Mouse (Mus musculus): ENCODE measurements around the gene Grxcr1.

DNA sequence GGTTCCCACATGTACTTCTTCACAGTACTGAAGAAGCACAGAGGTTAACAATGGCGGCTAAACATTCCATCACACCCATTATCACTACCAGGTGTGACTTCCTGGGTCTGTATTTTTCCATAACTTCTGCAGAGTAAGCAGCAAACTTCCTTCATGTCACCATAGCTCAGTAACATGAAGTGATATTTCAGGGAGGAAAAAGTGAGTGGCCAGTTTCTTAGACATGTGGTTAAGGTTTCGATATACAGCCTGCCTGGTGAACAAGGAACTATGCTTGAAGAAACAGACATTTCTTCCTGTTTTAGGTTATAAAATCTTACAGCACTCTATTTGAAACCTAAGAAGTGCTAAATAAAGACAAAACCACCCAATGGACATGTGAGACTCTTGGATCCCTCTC, 1.7 kb downstream of the Grxcr1 start:
- TF ChIP-seq CHD1 (IDR thresholded peaks at IDR 0.05; ENCODE audit: low read depth, low read length) = no peak
- no peak for TF ChIP-seq SIN3A (IDR thresholded peaks at IDR 0.05; ENCODE audit: low read length)
- TF ChIP-seq POLR2AphosphoS5 (IDR thresholded peaks at IDR 0.05; ENCODE audit: borderline replicate concordance, low read depth, low read length) = no peak

Measured in MEL (cell line).